Mouse (Mus musculus) embryonic facial prominence, embryonic 15.5 days (tissue): ENCODE results near the gene Flvcr1. TPM values are rescaled to one million over a fixed set of nuclear protein-coding genes. Genes with fewer than 3 reads are reported as not detected.
"Not testable (repeated sequence)": the region's sequence is repeated elsewhere in the genome, so short reads cannot be mapped to it uniquely, and the experiment has no call there.

ENCODE experiments used
- ATAC-seq: fragments of 200-750 bp; cut with Nextera tagmentation; 2 replicates; pipeline ENCODE4 v1.8.0; 2017; ENCODE audit warnings: low read depth, moderate TSS enrichment; ENCODE audit not compliant: insufficient number of reproducible peaks, low FRiP score, low TSS enrichment
- H3K27ac ChIP-seq: fragments of 300-500 bp; sonication (generic); replicated peaks from 2 replicates; pipeline ENCODE4 v1.5.1; 2015; ENCODE audit warnings: mild to moderate bottlenecking, inconsistent platforms
- H3K27me3 ChIP-seq: fragments of 300-500 bp; sonication (generic); 2 replicates; pipeline ENCODE4 v1.6.1; 2015; ENCODE audit warnings: inconsistent platforms
- H3K36me3 ChIP-seq: fragments of 300-500 bp; sonication (generic); 2 replicates; pipeline ENCODE4 v1.6.1; 2015; ENCODE audit warnings: mild to moderate bottlenecking, inconsistent platforms
- H3K4me1 ChIP-seq: fragments of 300-500 bp; sonication (generic); 2 replicates; pipeline ENCODE4 v1.6.1; 2015; ENCODE audit warnings: inconsistent platforms
- H3K4me2 ChIP-seq: fragments of 300-500 bp; sonication (generic); replicated peaks from 2 replicates; pipeline ENCODE4 v1.6.1; 2015; ENCODE audit warnings: mild to moderate bottlenecking, inconsistent platforms
- H3K4me3 ChIP-seq: fragments of 300-500 bp; sonication (generic); replicated peaks from 2 replicates; pipeline ENCODE4 v1.5.1; 2015; ENCODE audit warnings: mild to moderate bottlenecking, inconsistent platforms
- H3K9ac ChIP-seq: fragments of 300-500 bp; sonication (generic); 2 replicates; pipeline ENCODE4 v1.6.1; 2015; ENCODE audit warnings: inconsistent platforms
- H3K9me3 ChIP-seq: fragments of 300-500 bp; sonication (generic); replicated peaks from 2 replicates; pipeline ENCODE4 v1.6.1; 2016; ENCODE audit warnings: inconsistent platforms
- WGBS: fragments of 180-500 bp; shearing (Covaris S2); methylation state at CpG from one replicate; pipeline ENCODE4 v1.1.7; 2015; 5-methylcytosine and 5-hydroxymethylcytosine counted together
- polyA plus RNA-seq: library from polyadenylated mRNA; unstranded; fragments of >200 nt; fragmentation: Nextera tagmentation; extraction: Ambion mirVana; gene quantifications from 2 replicates; pipeline ENCODE4 v1.2.1, GENCODE M21; 2015

The Flvcr1 gene
- polyA plus RNA-seq, 1 experiment from 2014 or later = 5.9 TPM

- no peak overlapping the region for H3K27ac ChIP-seq
- 92% methylated on average over 4 of the region's 4 CpGs for WGBS
Measured at GRCm38 (mm10) chr1:191037999-191038398, 12.0 kb upstream of the Flvcr1 start.

GRCm38 (mm10) chr1:191036554-191037334, 10.8 kb upstream of the Flvcr1 start, which contains the start of gene Spata45:
Gene Spata45, plus strand, starts transcription at chr1:191036639.
- no peaks in the 10 kb centered on the region for H3K4me1 ChIP-seq
- no peak within 1 kb of the TSS for H3K9ac ChIP-seq
- H3K36me3 ChIP-seq = no peaks in the 10 kb centered on the region
- H3K27me3 ChIP-seq = no peaks in the 10 kb centered on the region
- H3K4me3 ChIP-seq = no peak within 1 kb of the TSS
- H3K4me2 ChIP-seq = no peak within 1 kb of the TSS
- 73% methylated on average over 6 of the region's 6 CpGs for WGBS
- H3K27ac ChIP-seq = no peak within 1 kb of the TSS
- no peak for ATAC-seq
- H3K9me3 ChIP-seq = no peaks in the 10 kb centered on the region

More at GRCm38 (mm10) chr1:191037999-191038398, 12.0 kb upstream of the Flvcr1 start:
- H3K9ac ChIP-seq = no peak overlapping the region
- H3K27me3 ChIP-seq = no peaks in the 10 kb centered on the region
- H3K9me3 ChIP-seq = no peaks in the 10 kb centered on the region
- no peaks in the 10 kb centered on the region for H3K36me3 ChIP-seq
- H3K4me1 ChIP-seq = no peaks in the 10 kb centered on the region
- no peak for ATAC-seq
- no peak overlapping the region for H3K4me2 ChIP-seq
- no peak overlapping the region for H3K4me3 ChIP-seq

- H3K4me3 ChIP-seq = no peak overlapping the region
Measured at GRCm38 (mm10) chr1:191035649-191036048, 9.7 kb upstream of the Flvcr1 start.

GRCm38 (mm10) chr1:191030922-191031425, 5.0 kb upstream of the Flvcr1 start:
- ATAC-seq, H3K27ac ChIP-seq, H3K36me3 ChIP-seq, H3K4me1 ChIP-seq, H3K4me2 ChIP-seq, H3K27me3 ChIP-seq, H3K9ac ChIP-seq, H3K9me3 ChIP-seq, H3K4me3 ChIP-seq: not testable (repeated sequence)
- 57% methylated on average over 6 of the region's 6 CpGs for WGBS

More at GRCm38 (mm10) chr1:191035649-191036048, 9.7 kb upstream of the Flvcr1 start:
- Histone ChIP-seq H3K9ac (no peak overlapping the region), H3K27ac (no peak overlapping the region), H3K27me3 (no peaks in the 10 kb centered on the region), H3K9me3 (no peaks in the 10 kb centered on the region), H3K36me3 (no peaks in the 10 kb centered on the region), H3K4me2 (no peak overlapping the region), H3K4me1 (no peaks in the 10 kb centered on the region)
- 35% methylated on average over 4 of the region's 4 CpGs for WGBS
- ATAC-seq = no peak

- H3K36me3 ChIP-seq = no peaks in the 10 kb centered on the region
- no peak overlapping the region for H3K4me3 ChIP-seq
- H3K27me3 ChIP-seq = no peaks in the 10 kb centered on the region
- no peak overlapping the region for H3K27ac ChIP-seq
- peaks cover 11% of the 10 kb centered on the region for H3K4me1 ChIP-seq
- no peaks in the 10 kb centered on the region for H3K9me3 ChIP-seq
- no peak overlapping the region for H3K4me2 ChIP-seq
- H3K9ac ChIP-seq = no peak overlapping the region
- no peak for ATAC-seq
- whole genome bisulfite sequencing = 53% methylated on average over 10 of the region's 10 CpGs
Measured at GRCm38 (mm10) chr1:191030182-191030581, 4.2 kb upstream of the Flvcr1 start.

- no peaks in the 10 kb centered on the region for H3K27me3 ChIP-seq
- 0 out of 2 replicates have a peak, but pooled peaks cover 6% of the 10 kb centered on the region for H3K36me3 ChIP-seq
- ATAC-seq = peak; percentile 40; the same call in 1 of the 2 replicates
- H3K4me2 ChIP-seq = peak overlapping the region; percentile 89
- no peaks in the 10 kb centered on the region for H3K9me3 ChIP-seq
- H3K27ac ChIP-seq = peak overlapping the region; percentile 86
- whole genome bisulfite sequencing = 2% methylated on average over 69 of the region's 69 CpGs
- peak overlapping the region; percentile 67 for H3K4me3 ChIP-seq
- peak overlapping the region; percentile 65 for H3K9ac ChIP-seq
- H3K4me1 ChIP-seq = peaks cover 18% of the 10 kb centered on the region
Measured at GRCm38 (mm10) chr1:191025016-191026012, 644 bp downstream of the Flvcr1 start.

GRCm38 (mm10) chr1:191023806-191024205, 2.2 kb downstream of the Flvcr1 start:
- not testable (repeated sequence) for H3K4me2 ChIP-seq, H3K27me3 ChIP-seq, H3K9me3 ChIP-seq, H3K4me3 ChIP-seq, H3K9ac ChIP-seq, H3K36me3 ChIP-seq, ATAC-seq, H3K27ac ChIP-seq
- peaks cover 18% of the 10 kb centered on the region for H3K4me1 ChIP-seq
- 92% methylated on average over 5 of the region's 6 CpGs for WGBS

GRCm38 (mm10) chr1:191023140-191023539, 2.8 kb downstream of the Flvcr1 start:
- no peak overlapping the region for H3K9ac ChIP-seq
- peaks cover 18% of the 10 kb centered on the region for H3K4me1 ChIP-seq
- no peak for ATAC-seq
- 0 out of 2 replicates have a peak, but pooled peaks cover 6% of the 10 kb centered on the region for H3K36me3 ChIP-seq
- H3K4me3 ChIP-seq = no peak overlapping the region
- no peak overlapping the region for H3K4me2 ChIP-seq
- no peaks in the 10 kb centered on the region for H3K9me3 ChIP-seq
- H3K27me3 ChIP-seq = no peaks in the 10 kb centered on the region
- H3K27ac ChIP-seq = no peak overlapping the region
- WGBS = 62% methylated on average over 2 of the region's 2 CpGs

- peak overlapping the region; percentile 23; the same call in 1 of the 2 replicates for H3K27ac ChIP-seq
- ATAC-seq = no peak
- H3K9ac ChIP-seq = no peak overlapping the region
- H3K4me3 ChIP-seq = no peak overlapping the region
- no peak overlapping the region for H3K4me2 ChIP-seq
- H3K36me3 ChIP-seq = peaks cover 12% of the 10 kb centered on the region; the same call in 1 of the 2 replicates
- H3K9me3 ChIP-seq = no peaks in the 10 kb centered on the region
- H3K27me3 ChIP-seq = no peaks in the 10 kb centered on the region
- peaks cover 11% of the 10 kb centered on the region; the same call in 1 of the 2 replicates for H3K4me1 ChIP-seq
- WGBS = 70% methylated on average over 7 of the region's 7 CpGs
Measured at GRCm38 (mm10) chr1:191021016-191021415, 4.9 kb downstream of the Flvcr1 start.

GRCm38 (mm10) chr1:191020217-191020924, 5.6 kb downstream of the Flvcr1 start:
- no peaks in the 10 kb centered on the region for H3K27me3 ChIP-seq
- no peaks in the 10 kb centered on the region for H3K9me3 ChIP-seq
- ATAC-seq = no peak
- peaks cover 9% of the 10 kb centered on the region; the same call in 1 of the 2 replicates for H3K4me1 ChIP-seq
- H3K27ac ChIP-seq = no peak overlapping the region
- H3K4me2 ChIP-seq = no peak overlapping the region
- no peak overlapping the region for H3K9ac ChIP-seq
- 53% methylated on average over 3 of the region's 3 CpGs for WGBS
- peaks cover 12% of the 10 kb centered on the region; the same call in 1 of the 2 replicates for H3K36me3 ChIP-seq
- no peak overlapping the region for H3K4me3 ChIP-seq
